Mouse (Mus musculus): ENCODE results near the gene Hdac1. TPM values are rescaled to one million over a fixed set of nuclear protein-coding genes. Genes with fewer than 3 reads are reported as not detected.

The Hdac1 gene
- polyA plus RNA-seq, 1 experiment from 2014 or later: 82.1 TPM

- Histone ChIP-seq H3K36me3 (ENCODE audit: control insufficient read depth, insufficient read depth) (peaks cover 42% of the 10 kb centered on the region), H3K4me3 (ENCODE audit: low read depth, low read length) (no peak overlapping the region), H3K4me1 (ENCODE audit: control insufficient read depth, low read depth, low read length) (no peaks in the 10 kb centered on the region; the same call in 1 of the 2 replicates), H3K27me3 (ENCODE audit: control insufficient read depth, insufficient read depth, low read depth, low read length) (no peaks in the 10 kb centered on the region), H3K9ac (ENCODE audit: low read depth, low read length) (no peak overlapping the region), H3K4me2 (ENCODE audit: low read depth, low read length) (no peak overlapping the region), H3K27ac (ENCODE audit: low read length) (no peak overlapping the region), H3K9me3 (replicated peaks; ENCODE audit: control insufficient read depth, low read length) (no peaks in the 10 kb centered on the region)
- 73% methylated on average over 3 of the region's 3 CpGs for WGBS (ENCODE audit: insufficient replicate concordance)
- no peak for ATAC-seq (ENCODE audit: low read depth)
Measured at GRCm38 (mm10) chr4:129525889-129526288, 16.6 kb downstream of the Hdac1 start.

- Histone ChIP-seq H3K36me3 (ENCODE audit: control insufficient read depth, insufficient read depth) (peaks cover 46% of the 10 kb centered on the region), H3K9ac (ENCODE audit: low read depth, low read length) (no peak overlapping the region), H3K4me2 (ENCODE audit: low read depth, low read length) (no peak overlapping the region), H3K9me3 (replicated peaks; ENCODE audit: control insufficient read depth, low read length) (no peaks in the 10 kb centered on the region), H3K4me3 (ENCODE audit: low read depth, low read length) (no peak overlapping the region), H3K4me1 (ENCODE audit: control insufficient read depth, low read depth, low read length) (no peaks in the 10 kb centered on the region; the same call in 1 of the 2 replicates), H3K27me3 (ENCODE audit: control insufficient read depth, insufficient read depth, low read depth, low read length) (no peaks in the 10 kb centered on the region), H3K27ac (ENCODE audit: low read length) (no peak overlapping the region)
- ATAC-seq (ENCODE audit: low read depth): no peak
- WGBS (ENCODE audit: insufficient replicate concordance): 85% methylated on average over 5 of the region's 5 CpGs
Measured at GRCm38 (mm10) chr4:129525338-129525737, 17.2 kb downstream of the Hdac1 start.

GRCm38 (mm10) chr4:129518519-129518918 lies 24.0 kb downstream of the Hdac1 start:
- Histone ChIP-seq H3K36me3 (ENCODE audit: control insufficient read depth, insufficient read depth) (peaks cover 58% of the 10 kb centered on the region), H3K27me3 (ENCODE audit: control insufficient read depth, insufficient read depth, low read depth, low read length) (peaks cover 5% of the 10 kb centered on the region), H3K9ac (ENCODE audit: low read depth, low read length) (no peak overlapping the region), H3K9me3 (replicated peaks; ENCODE audit: control insufficient read depth, low read length) (no peaks in the 10 kb centered on the region), H3K27ac (ENCODE audit: low read length) (no peak overlapping the region), H3K4me2 (ENCODE audit: low read depth, low read length) (no peak overlapping the region), H3K4me3 (ENCODE audit: low read depth, low read length) (no peak overlapping the region), H3K4me1 (ENCODE audit: control insufficient read depth, low read depth, low read length) (peaks cover 11% of the 10 kb centered on the region)
- ATAC-seq (ENCODE audit: low read depth): no peak
- 94% methylated on average over 8 of the region's 8 CpGs for WGBS (ENCODE audit: insufficient replicate concordance)

- ATAC-seq (ENCODE audit: low read depth): no peak
- Histone ChIP-seq H3K9ac (ENCODE audit: low read depth, low read length) (no peak overlapping the region), H3K36me3 (ENCODE audit: control insufficient read depth, insufficient read depth) (peaks cover 45% of the 10 kb centered on the region), H3K4me1 (ENCODE audit: control insufficient read depth, low read depth, low read length) (peaks cover 17% of the 10 kb centered on the region), H3K27ac (ENCODE audit: low read length) (no peak overlapping the region), H3K27me3 (ENCODE audit: control insufficient read depth, insufficient read depth, low read depth, low read length) (peaks cover 21% of the 10 kb centered on the region), H3K9me3 (replicated peaks; ENCODE audit: control insufficient read depth, low read length) (no peaks in the 10 kb centered on the region), H3K4me3 (ENCODE audit: low read depth, low read length) (no peak overlapping the region), H3K4me2 (ENCODE audit: low read depth, low read length) (no peak overlapping the region)
- 61% methylated on average over 2 of the region's 2 CpGs for WGBS (ENCODE audit: insufficient replicate concordance)
Measured at GRCm38 (mm10) chr4:129516925-129517324, 25.6 kb downstream of the Hdac1 start.

- Histone ChIP-seq H3K4me1 (ENCODE audit: control insufficient read depth, low read depth, low read length) (peaks cover 17% of the 10 kb centered on the region), H3K9me3 (replicated peaks; ENCODE audit: control insufficient read depth, low read length) (no peaks in the 10 kb centered on the region), H3K27me3 (ENCODE audit: control insufficient read depth, insufficient read depth, low read depth, low read length) (peaks cover 34% of the 10 kb centered on the region), H3K36me3 (ENCODE audit: control insufficient read depth, insufficient read depth) (peaks cover 24% of the 10 kb centered on the region), H3K4me3 (ENCODE audit: low read depth, low read length) (peak overlapping the region; percentile 72), H3K9ac (ENCODE audit: low read depth, low read length) (peak overlapping the region; percentile 65), H3K27ac (ENCODE audit: low read length) (no peak overlapping the region; the same call in 1 of the 2 replicates), H3K4me2 (ENCODE audit: low read depth, low read length) (peak overlapping the region; percentile 98)
- WGBS (ENCODE audit: insufficient replicate concordance): under 1% methylated on average over 30 of the region's 35 CpGs
- ATAC-seq (ENCODE audit: low read depth): peak; percentile 64
Measured at GRCm38 (mm10) chr4:129514300-129514898, 28.1 kb downstream of the Hdac1 start.

GRCm38 (mm10) chr4:129513891-129514290 lies 28.6 kb downstream of the Hdac1 start:
- WGBS (ENCODE audit: insufficient replicate concordance): 0% methylated on average over 45 of the region's 57 CpGs
- H3K9me3 ChIP-seq (replicated peaks; ENCODE audit: control insufficient read depth, low read length): no peaks in the 10 kb centered on the region
- peaks cover 17% of the 10 kb centered on the region for H3K4me1 ChIP-seq (ENCODE audit: control insufficient read depth, low read depth, low read length)
- H3K9ac ChIP-seq (ENCODE audit: low read depth, low read length): peak overlapping the region; percentile 65
- H3K4me2 ChIP-seq (ENCODE audit: low read depth, low read length): peak overlapping the region; percentile 98
- no peak overlapping the region; the same call in 1 of the 2 replicates for H3K27ac ChIP-seq (ENCODE audit: low read length)
- H3K36me3 ChIP-seq (ENCODE audit: control insufficient read depth, insufficient read depth): peaks cover 23% of the 10 kb centered on the region
- peak overlapping the region; percentile 72 for H3K4me3 ChIP-seq (ENCODE audit: low read depth, low read length)
- peak; percentile 33 for ATAC-seq (ENCODE audit: low read depth)
- H3K27me3 ChIP-seq (ENCODE audit: control insufficient read depth, insufficient read depth, low read depth, low read length): peaks cover 34% of the 10 kb centered on the region

GRCm38 (mm10) chr4:129513086-129513767 lies 29.3 kb downstream of the Hdac1 start, which contains the start of gene Marcksl1:
TSS of gene Marcksl1 (plus strand) at chr4:129513581.
- peaks cover 17% of the 10 kb centered on the region for H3K4me1 ChIP-seq (ENCODE audit: control insufficient read depth, low read depth, low read length)
- H3K9ac ChIP-seq (ENCODE audit: low read depth, low read length): peak within 1 kb of the TSS; percentile 65
- whole genome bisulfite sequencing (ENCODE audit: insufficient replicate concordance): 9% methylated on average over 47 of the region's 47 CpGs
- H3K4me3 ChIP-seq (ENCODE audit: low read depth, low read length): peak within 1 kb of the TSS; percentile 72
- H3K9me3 ChIP-seq (replicated peaks; ENCODE audit: control insufficient read depth, low read length): no peaks in the 10 kb centered on the region
- peaks cover 16% of the 10 kb centered on the region for H3K36me3 ChIP-seq (ENCODE audit: control insufficient read depth, insufficient read depth)
- H3K27me3 ChIP-seq (ENCODE audit: control insufficient read depth, insufficient read depth, low read depth, low read length): peaks cover 34% of the 10 kb centered on the region
- no peak within 1 kb of the TSS; the same call in 1 of the 2 replicates for H3K27ac ChIP-seq (ENCODE audit: low read length)
- H3K4me2 ChIP-seq (ENCODE audit: low read depth, low read length): peak within 1 kb of the TSS; percentile 98
- peak; percentile 79 for ATAC-seq (ENCODE audit: low read depth)

- no peak overlapping the region for H3K4me2 ChIP-seq (ENCODE audit: low read depth, low read length)
- peaks cover 17% of the 10 kb centered on the region for H3K4me1 ChIP-seq (ENCODE audit: control insufficient read depth, low read depth, low read length)
- ATAC-seq (ENCODE audit: low read depth): no peak
- peaks cover 34% of the 10 kb centered on the region for H3K27me3 ChIP-seq (ENCODE audit: control insufficient read depth, insufficient read depth, low read depth, low read length)
- H3K27ac ChIP-seq (ENCODE audit: low read length): no peak overlapping the region
- H3K9ac ChIP-seq (ENCODE audit: low read depth, low read length): no peak overlapping the region
- H3K36me3 ChIP-seq (ENCODE audit: control insufficient read depth, insufficient read depth): peaks cover 1% of the 10 kb centered on the region
- H3K4me3 ChIP-seq (ENCODE audit: low read depth, low read length): no peak overlapping the region
- WGBS (ENCODE audit: insufficient replicate concordance): 63% methylated on average over 6 of the region's 6 CpGs
- H3K9me3 ChIP-seq (replicated peaks; ENCODE audit: control insufficient read depth, low read length): no peaks in the 10 kb centered on the region
Measured at GRCm38 (mm10) chr4:129511413-129512096, 31.0 kb downstream of the Hdac1 start.
